Mouse (Mus musculus) lung, postnatal 0 days (tissue): ENCODE data around the gene Mdk.

Source experiments
- CTCF ChIP-seq: IDR thresholded peaks from 2 replicates; pipeline ENCODE4 v1.5.1; 2016; ENCODE audit warnings: antibody characterized with exemption, mild to moderate bottlenecking
- EP300 ChIP-seq: IDR thresholded peaks from 2 replicates; pipeline ENCODE4 v1.6.1; 2016; ENCODE audit warnings: antibody characterized with exemption, mild to moderate bottlenecking, control low read depth

GRCm38 (mm10) chr2:91950275-91951085, 18.4 kb upstream of the Mdk start:
- TF ChIP-seq CTCF (no peak), EP300 (no peak)
